Mouse (Mus musculus): ENCODE results near the gene Tdrd9. TPM values are rescaled to one million over a fixed set of nuclear protein-coding genes. Genes with fewer than 3 reads are reported as not detected.
A peak's percentile ranks its signal among the peaks of the same experiment; 100 is the strongest.

Tdrd9 gene
- 0.15 and 0.18 TPM in 2 replicates for polyA plus RNA-seq (2014; fragmentation: Nextera tagmentation; extraction: Ambion mirVana)

DNA sequence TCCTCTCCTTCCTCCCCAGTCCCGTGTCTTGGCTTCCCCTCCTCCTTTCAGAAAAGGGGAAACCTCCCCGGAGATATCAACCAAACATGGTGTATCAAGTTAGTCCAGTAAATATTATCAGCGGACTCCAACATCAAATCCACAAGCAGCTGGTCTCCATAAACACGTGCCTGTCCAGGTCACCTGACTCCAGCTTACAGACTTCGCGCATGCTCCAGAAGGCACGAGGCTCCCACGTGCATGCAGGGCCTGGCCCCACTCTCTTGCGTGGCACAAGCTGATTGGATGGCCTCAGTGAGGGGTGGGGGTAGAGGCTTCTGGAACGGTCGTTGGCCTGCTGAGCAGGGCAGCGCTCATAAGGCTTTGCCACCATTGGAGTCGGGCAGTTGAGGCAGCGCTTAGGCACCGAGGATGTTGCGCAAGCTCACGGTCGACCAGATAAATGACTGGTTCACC is at the start of gene Tdrd9:
Gene Tdrd9 (plus strand): TSS at position 329 of the 456 bp plus-strand sequence.
- Histone ChIP-seq H3K27me3 (ENCODE audit: insufficient read depth, low read length) (no peaks in the 10 kb centered on the region), H3K4me2 (no peak within 1 kb of the TSS), H3K27ac (ENCODE audit: low read depth) (no peak within 1 kb of the TSS), H3K4me1 (ENCODE audit: insufficient read depth) (no peaks in the 10 kb centered on the region), H3K4me3 (ENCODE audit: low read depth, low read length) (no peak within 1 kb of the TSS), H3K9ac (no peak within 1 kb of the TSS), H3K36me3 (ENCODE audit: insufficient read depth) (no peaks in the 10 kb centered on the region), H3K9me3 (ENCODE audit: low read depth, low read length) (no peaks in the 10 kb centered on the region)
- TF ChIP-seq CTCF (IDR thresholded peaks at IDR 0.05; ENCODE audit: low read depth), result no peak
- 83% methylated on average over 18 of the region's 18 CpGs for WGBS
- ATAC-seq (ENCODE audit: insufficient read depth) (no peak), DNase-seq (no peak)

DNA sequence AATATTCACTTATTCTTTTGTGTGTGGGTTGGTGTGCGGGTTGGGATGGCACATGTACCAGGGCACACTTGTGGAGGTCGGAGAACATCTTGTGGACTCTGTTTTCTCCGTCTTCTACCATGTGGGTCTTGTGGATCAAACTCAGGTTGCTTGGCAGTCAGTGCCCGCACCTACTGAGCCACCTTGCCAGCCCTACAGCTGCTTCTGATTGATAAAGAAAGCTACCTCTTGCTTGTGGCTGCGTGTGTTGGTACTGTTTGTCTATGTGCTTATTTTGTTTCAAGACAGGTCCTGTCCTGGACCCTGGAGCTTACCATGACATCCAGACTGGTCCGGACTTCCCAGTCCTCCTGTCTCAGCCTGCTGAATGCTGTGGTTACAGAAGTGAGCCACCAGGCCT is 48.2 kb upstream of the Tdrd9 start:
- Histone ChIP-seq H3K9ac (no peak overlapping the region), H3K4me1 (ENCODE audit: insufficient read depth) (peaks cover 4% of the 10 kb centered on the region), H3K27ac (ENCODE audit: low read depth) (no peak overlapping the region), H3K4me3 (ENCODE audit: low read depth, low read length) (no peak overlapping the region), H3K4me2 (no peak overlapping the region), H3K36me3 (ENCODE audit: insufficient read depth) (no peaks in the 10 kb centered on the region), H3K27me3 (ENCODE audit: insufficient read depth, low read length) (no peaks in the 10 kb centered on the region), H3K9me3 (ENCODE audit: low read depth, low read length) (no peaks in the 10 kb centered on the region)
- DNase-seq (no peak), ATAC-seq (ENCODE audit: insufficient read depth) (no peak)
- no peak for TF ChIP-seq CTCF (IDR thresholded peaks at IDR 0.05; ENCODE audit: low read depth)
- WGBS, result 86% methylated on average over 6 of the region's 6 CpGs

DNA sequence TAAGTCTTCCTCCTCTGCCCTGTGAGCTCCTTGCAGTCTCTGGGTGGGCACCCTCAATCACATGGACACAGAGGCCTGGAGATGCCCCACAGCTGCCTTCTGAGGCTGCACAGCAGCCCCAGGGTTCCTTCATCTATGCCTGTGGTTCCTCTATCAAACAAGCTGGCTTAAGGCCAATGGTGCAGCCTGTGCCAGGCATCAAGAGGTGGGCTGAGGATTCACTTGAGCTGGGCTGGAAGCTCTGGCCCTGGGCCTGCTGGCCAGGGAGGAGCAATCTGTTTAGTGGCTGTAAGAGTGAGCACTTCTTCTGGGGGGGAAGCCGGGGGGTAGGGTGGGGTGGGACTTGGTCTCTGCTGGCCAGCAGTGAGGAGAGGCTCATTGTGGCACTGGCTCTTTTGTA is 44.0 kb upstream of the Tdrd9 start:
- Histone ChIP-seq H3K9ac (no peak overlapping the region), H3K27ac (ENCODE audit: low read depth) (peak overlapping the region; percentile 6; the same call in 1 of the 2 replicates), H3K27me3 (ENCODE audit: insufficient read depth, low read length) (no peaks in the 10 kb centered on the region), H3K4me1 (ENCODE audit: insufficient read depth) (peaks cover 11% of the 10 kb centered on the region), H3K4me2 (no peak overlapping the region), H3K36me3 (ENCODE audit: insufficient read depth) (no peaks in the 10 kb centered on the region), H3K9me3 (ENCODE audit: low read depth, low read length) (no peaks in the 10 kb centered on the region), H3K4me3 (ENCODE audit: low read depth, low read length) (no peak overlapping the region)
- WGBS, result 58% methylated on average over 1 of the region's 1 CpGs
- DNase-seq (peak; percentile 68), ATAC-seq (ENCODE audit: insufficient read depth) (peak; percentile 25; the same call in 1 of the 2 replicates)
- no peak for TF ChIP-seq CTCF (IDR thresholded peaks at IDR 0.05; ENCODE audit: low read depth)

DNA sequence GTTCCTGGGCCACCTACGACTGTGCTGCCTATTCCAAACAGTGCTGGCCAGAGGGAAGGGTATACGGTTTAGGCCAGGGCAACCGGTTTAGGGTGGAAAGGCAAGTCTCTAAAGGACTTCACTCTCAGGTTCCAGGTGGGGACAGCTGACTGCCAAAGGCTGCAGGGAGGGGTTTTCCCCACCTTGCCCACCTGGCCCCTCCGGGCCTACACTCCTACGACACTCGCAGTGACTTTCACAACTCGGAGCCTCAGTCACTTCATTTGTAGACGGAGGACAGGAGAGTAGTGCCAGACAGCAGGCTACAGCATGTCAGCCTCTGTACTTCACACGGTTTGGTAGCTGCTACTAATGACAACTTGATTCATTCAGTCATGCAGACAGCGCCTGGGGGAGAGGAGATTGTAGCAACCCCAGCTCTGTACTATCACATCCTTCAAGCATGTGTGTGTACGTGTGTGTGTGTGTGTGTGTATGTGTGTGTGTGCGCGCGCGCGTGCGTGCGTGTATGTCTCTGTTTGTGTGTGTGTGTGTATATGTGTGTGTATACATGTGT is 42.9 kb upstream of the Tdrd9 start:
- no peak overlapping the region for H3K4me3 ChIP-seq (ENCODE audit: low read depth, low read length)
- DNase-seq (no peak), ATAC-seq (ENCODE audit: insufficient read depth) (no peak)
- no peak overlapping the region for H3K4me2 ChIP-seq
- H3K9ac ChIP-seq, result no peak overlapping the region
- WGBS, result 61% methylated on average over 18 of the region's 18 CpGs
- H3K4me1 ChIP-seq (ENCODE audit: insufficient read depth), result peaks cover 20% of the 10 kb centered on the region
- H3K9me3 ChIP-seq (ENCODE audit: low read depth, low read length), result no peaks in the 10 kb centered on the region
- no peak for TF ChIP-seq CTCF (IDR thresholded peaks at IDR 0.05; ENCODE audit: low read depth)
- no peaks in the 10 kb centered on the region for H3K27me3 ChIP-seq (ENCODE audit: insufficient read depth, low read length)
- no peak overlapping the region for H3K27ac ChIP-seq (ENCODE audit: low read depth)
- no peaks in the 10 kb centered on the region for H3K36me3 ChIP-seq (ENCODE audit: insufficient read depth)

DNA sequence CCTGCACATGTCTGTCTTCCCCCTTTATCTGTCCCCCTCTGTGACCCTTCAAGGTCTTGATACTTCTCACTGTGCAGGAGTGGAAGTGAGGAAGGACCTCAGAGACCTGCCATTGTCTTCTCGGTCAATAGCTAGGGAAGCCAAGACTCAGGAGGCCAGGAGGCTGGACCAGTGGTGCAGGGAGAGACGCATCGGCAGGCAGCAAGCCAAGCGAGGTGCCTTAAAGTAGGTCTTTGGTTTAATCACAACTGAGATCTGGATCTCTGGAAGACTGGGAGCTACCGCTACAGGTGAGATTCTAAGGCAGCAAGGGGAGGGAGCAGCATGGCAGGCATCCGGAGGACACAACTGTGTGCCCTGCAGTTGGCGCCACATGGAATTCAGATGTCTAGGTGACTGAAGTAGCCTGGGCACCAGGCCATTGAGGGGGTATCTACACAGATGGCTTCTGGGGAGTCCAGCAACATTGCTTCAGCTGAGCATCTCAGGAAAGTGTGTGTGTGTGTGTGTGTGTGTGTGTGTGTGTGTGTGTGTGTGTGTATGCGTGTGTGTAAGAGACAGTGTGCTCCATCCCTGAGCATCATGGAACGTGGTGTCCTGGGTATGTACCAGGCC is 39.8 kb upstream of the Tdrd9 start:
- Histone ChIP-seq H3K9me3 (ENCODE audit: low read depth, low read length) (no peaks in the 10 kb centered on the region), H3K4me3 (ENCODE audit: low read depth, low read length) (no peak overlapping the region), H3K36me3 (ENCODE audit: insufficient read depth) (no peaks in the 10 kb centered on the region), H3K27me3 (ENCODE audit: insufficient read depth, low read length) (no peaks in the 10 kb centered on the region), H3K9ac (no peak overlapping the region), H3K27ac (ENCODE audit: low read depth) (peak overlapping the region; percentile 48; the same call in 1 of the 2 replicates), H3K4me1 (ENCODE audit: insufficient read depth) (peaks cover 26% of the 10 kb centered on the region), H3K4me2 (no peak overlapping the region)
- TF ChIP-seq CTCF (IDR thresholded peaks at IDR 0.05; ENCODE audit: low read depth), result no peak
- ATAC-seq (ENCODE audit: insufficient read depth) (no peak), DNase-seq (no peak)
- WGBS, result 78% methylated on average over 9 of the region's 9 CpGs

DNA sequence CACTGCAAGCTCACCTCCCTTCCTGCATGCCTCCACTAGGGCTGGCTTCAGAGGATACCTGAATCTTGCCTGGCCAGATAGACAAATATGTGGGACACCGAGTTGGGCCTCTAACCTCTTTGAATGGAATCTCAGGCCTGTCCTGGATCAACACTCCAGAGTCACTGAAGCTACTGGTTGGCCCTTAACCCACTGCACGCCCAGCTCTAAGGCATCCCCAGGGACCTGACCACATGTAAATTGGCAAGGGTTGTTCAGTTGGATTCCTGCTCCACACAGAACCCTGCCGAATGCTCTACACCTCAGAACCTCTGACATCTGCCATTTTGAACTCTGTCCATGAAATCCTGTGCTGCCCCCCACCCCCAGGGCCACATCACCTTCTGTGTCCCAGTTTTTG is 38.8 kb upstream of the Tdrd9 start:
- 45% methylated on average over 3 of the region's 3 CpGs for WGBS
- TF ChIP-seq CTCF (IDR thresholded peaks at IDR 0.05; ENCODE audit: low read depth), result no peak
- no peaks in the 10 kb centered on the region for H3K9me3 ChIP-seq (ENCODE audit: low read depth, low read length)
- H3K9ac ChIP-seq, result no peak overlapping the region
- no peaks in the 10 kb centered on the region for H3K27me3 ChIP-seq (ENCODE audit: insufficient read depth, low read length)
- ATAC-seq (ENCODE audit: insufficient read depth) (no peak), DNase-seq (no peak)
- H3K4me2 ChIP-seq, result no peak overlapping the region
- peaks cover 32% of the 10 kb centered on the region for H3K4me1 ChIP-seq (ENCODE audit: insufficient read depth)
- no peaks in the 10 kb centered on the region for H3K36me3 ChIP-seq (ENCODE audit: insufficient read depth)
- H3K27ac ChIP-seq (ENCODE audit: low read depth), result peak overlapping the region; percentile 48
- H3K4me3 ChIP-seq (ENCODE audit: low read depth, low read length), result no peak overlapping the region

DNA sequence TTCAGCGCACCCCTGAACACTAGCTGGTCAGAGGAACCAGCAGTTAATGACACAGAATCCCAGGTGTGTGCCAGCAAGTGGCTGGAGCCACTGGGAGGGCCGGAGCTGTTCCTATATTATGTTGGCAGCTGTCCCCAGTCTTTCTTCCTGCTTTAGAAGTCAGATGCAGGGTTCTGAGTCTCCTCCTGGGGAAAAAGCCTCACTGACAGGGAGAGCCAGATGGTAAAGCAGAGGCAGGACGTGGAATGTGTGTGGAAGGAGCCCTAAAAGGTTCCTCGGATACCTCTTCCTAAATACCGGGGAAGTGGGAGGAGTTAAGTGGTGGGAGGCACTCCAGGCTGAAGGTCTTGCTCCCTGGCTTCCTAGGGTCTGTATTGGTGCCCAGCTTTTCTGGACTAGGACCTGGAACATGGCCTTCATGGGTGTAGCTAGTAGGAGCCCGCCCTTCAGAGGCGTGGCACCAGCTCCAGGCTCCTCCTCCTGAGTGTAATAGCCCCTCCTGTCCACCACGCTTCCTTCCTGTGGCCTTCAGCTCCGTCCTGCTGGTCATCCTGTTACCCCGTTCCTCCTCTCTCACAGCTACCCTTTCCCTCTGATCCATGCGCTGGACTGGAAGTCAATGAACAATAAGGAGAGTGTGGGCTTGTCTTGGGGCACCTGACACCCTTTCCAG is 38.2 kb upstream of the Tdrd9 start:
- DNase-seq, result peak; percentile 63
- Histone ChIP-seq H3K9me3 (ENCODE audit: low read depth, low read length) (no peaks in the 10 kb centered on the region), H3K4me2 (0 out of 2 replicates have a peak overlapping the region, but pooled peaks have one; percentile 21), H3K27ac (ENCODE audit: low read depth) (peak overlapping the region; percentile 48), H3K4me3 (ENCODE audit: low read depth, low read length) (no peak overlapping the region), H3K4me1 (ENCODE audit: insufficient read depth) (peaks cover 38% of the 10 kb centered on the region), H3K36me3 (ENCODE audit: insufficient read depth) (no peaks in the 10 kb centered on the region), H3K9ac (no peak overlapping the region), H3K27me3 (ENCODE audit: insufficient read depth, low read length) (no peaks in the 10 kb centered on the region)
- peak; percentile 21; the same call in 1 of the 2 replicates for TF ChIP-seq CTCF (IDR thresholded peaks at IDR 0.05; ENCODE audit: low read depth)
- ATAC-seq (ENCODE audit: insufficient read depth), result peak; percentile 14; the same call in 1 of the 2 replicates
- WGBS, result 47% methylated on average over 11 of the region's 11 CpGs
